Mouse (Mus musculus) c-Kit-positive CD71-negative TER-119-negative erythroid progenitor cells, embryonic 14.5 days (primary cell): ENCODE measurements at regions not wholly inside any gene's neighbourhood (a gene's known extent, or its start where the extent isn't known, plus 50 kb on each side); places are given as distances from the start of the nearest gene placed in this dataset.

Source experiments
- DNase-seq: peaks from one replicate; pipeline ENCODE4 v3.0.0-alpha.2; 2013; ENCODE audit warnings: low read depth

DNA sequence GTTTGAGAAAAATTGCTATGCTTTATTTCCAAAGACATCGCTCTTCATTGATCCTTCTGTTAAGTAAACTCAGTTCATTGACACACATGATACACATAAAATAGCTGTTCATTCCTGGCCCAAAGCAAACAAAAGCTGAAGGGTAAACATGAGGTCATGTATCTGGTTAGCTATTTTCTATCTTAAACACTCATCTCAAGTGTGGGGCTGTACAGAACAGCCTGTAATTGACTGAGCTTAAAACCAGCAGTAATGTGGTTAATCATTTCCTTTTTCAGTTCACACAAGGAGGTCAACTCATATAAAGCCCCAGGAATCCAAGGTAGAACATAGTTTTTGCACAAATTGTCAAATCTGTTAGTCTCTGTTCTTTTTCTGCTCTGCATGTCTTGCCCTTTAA lies 94.5 kb downstream of the Cldn17 start:
- no peak for DNase-seq

DNA sequence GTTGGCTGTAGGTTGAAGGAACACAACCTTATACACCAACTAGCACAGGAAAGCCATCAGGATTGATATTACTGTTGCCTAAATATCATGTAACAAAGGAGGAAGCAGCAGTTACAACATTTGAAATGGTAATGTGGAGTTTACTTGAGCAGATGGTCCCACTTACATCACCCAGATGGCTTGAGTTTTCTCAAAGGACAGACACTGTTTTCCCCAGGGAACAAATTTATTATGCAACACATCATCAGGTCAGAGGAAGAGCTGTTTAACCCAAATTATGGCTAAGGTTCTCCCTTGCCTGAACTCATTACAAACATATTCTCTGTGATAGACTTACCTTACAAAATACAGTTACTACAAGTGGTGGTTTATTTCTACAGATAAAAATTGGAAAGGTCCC lies 98.6 kb downstream of the Cldn17 start:
- DNase-seq: no peak

DNA sequence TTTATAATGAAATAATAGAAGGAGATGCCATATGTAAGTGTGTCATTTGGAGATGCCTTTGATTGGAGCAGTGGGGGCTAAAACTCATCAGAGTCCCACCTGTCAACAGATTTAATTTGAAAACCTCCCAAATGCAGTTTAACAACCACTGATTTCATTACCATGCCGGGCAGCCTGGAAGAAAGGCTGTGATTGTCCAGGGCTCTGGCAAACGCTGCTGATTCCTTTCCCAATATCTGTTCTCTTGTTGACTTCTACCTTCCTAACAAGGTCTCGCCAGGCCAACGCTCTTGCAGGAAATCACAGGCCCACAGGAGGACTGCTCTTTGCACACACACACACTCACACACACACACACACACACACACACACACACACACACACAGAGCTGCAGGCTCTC lies 102.4 kb downstream of the Cldn17 start:
- DNase-seq: no peak

GRCm38 (mm10) chr16:88399881-88400280 lies 106.9 kb downstream of the Cldn17 start:
- no peak for DNase-seq

- no peak for DNase-seq
Measured at GRCm38 (mm10) chr16:88392764-88393163, 102.7 kb upstream of the Grik1 start.

GRCm38 (mm10) chr16:88381605-88382279 lies 91.7 kb upstream of the Grik1 start:
- no peak for DNase-seq

DNA sequence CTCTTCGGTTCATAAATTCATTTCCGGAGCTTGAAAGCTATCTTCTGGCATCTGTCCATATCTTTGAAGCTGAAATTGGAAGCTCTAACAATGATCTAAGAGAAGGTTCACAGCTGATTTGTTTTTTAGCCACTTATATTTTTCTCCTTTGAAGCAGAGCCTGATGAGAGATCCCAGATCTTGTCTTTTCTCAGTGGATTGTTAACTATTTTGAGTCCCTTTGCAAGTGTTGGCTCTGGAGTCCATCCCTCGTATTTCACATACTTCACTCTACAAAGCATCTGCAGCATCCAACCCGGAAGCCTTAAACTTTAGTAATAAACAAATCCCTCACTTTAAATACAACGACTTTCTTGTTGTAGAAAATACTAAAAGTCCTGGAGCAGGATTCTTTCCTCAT lies 85.6 kb upstream of the Grik1 start:
- no peak for DNase-seq

GRCm38 (mm10) chr16:88374612-88375011 lies 84.5 kb upstream of the Grik1 start:
- DNase-seq: no peak

GRCm38 (mm10) chr16:88372034-88372433 lies 82.0 kb upstream of the Grik1 start:
- peak; percentile 18 for DNase-seq

DNA sequence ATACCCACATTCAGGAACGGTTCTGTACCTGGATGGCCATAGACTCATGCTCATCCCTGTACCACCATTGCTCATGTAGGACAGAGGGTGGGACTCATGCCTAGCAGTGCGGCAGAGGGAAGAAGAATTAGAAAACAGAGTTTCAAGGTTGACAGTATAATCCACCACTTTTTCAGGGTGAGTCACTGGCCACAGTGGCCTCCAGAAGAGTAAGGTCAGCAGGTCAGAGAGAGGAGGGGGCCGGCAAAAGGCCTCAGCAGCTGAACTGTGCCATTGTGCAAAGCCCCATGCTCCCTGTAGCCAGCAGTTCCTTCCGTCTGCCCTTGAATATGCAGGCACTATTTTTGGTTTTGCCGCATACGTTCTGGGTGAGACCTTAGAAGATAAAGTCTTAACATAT lies 78.1 kb upstream of the Grik1 start:
- no peak for DNase-seq

GRCm38 (mm10) chr16:88367162-88367561 lies 77.1 kb upstream of the Grik1 start:
- DNase-seq: no peak

DNA sequence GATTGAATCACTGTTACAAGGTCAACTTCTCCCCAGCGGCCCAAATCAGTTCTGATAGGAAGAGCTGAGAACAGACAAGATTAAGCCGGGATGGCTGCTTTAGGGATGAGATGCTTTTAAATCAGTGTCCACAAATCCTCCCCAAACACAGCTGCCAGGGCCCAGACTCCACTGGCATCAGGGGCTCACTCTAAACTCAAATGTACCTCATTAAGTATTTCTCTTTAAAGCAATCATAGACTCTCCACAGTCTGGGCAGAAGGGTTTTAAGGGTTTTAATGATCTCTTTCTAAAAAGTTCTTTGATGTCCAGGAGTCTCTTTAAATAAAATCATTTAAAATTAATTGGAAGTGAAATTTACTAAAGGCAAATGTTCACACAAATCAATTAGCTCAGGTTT lies 70.0 kb upstream of the Grik1 start:
- no peak for DNase-seq
